Mouse (Mus musculus): ENCODE data around the gene Gja1. TPM values are rescaled to one million over a fixed set of nuclear protein-coding genes. Genes with fewer than 3 reads are reported as not detected.

The Gja1 gene
- polyA plus RNA-seq, 1 experiment from 2014 or later = 129 TPM

- no peak overlapping the region for H3K4me3 ChIP-seq (replicated peaks)
- no peaks in the 10 kb centered on the region for H3K27me3 ChIP-seq
- peaks cover 2% of the 10 kb centered on the region for H3K4me1 ChIP-seq
- no peak overlapping the region for H3K27ac ChIP-seq
- WGBS = 54% methylated on average over 4 of the region's 4 CpGs
- H3K9ac ChIP-seq = no peak overlapping the region
- H3K9me3 ChIP-seq = no peaks in the 10 kb centered on the region
- H3K4me2 ChIP-seq = no peak overlapping the region
- H3K36me3 ChIP-seq (replicated peaks) = no peaks in the 10 kb centered on the region
- ATAC-seq (ENCODE audit: low FRiP score) = no peak
These were observed 49.2 kb downstream of the Gja1 start for GRCm38 (mm10) chr10:56426369-56426768.

GRCm38 (mm10) chr10:56427382-56427781 lies 50.3 kb downstream of the Gja1 start:
- no peak overlapping the region for H3K27ac ChIP-seq
- H3K4me1 ChIP-seq = peaks cover 10% of the 10 kb centered on the region
- H3K36me3 ChIP-seq (replicated peaks) = no peaks in the 10 kb centered on the region
- H3K4me2 ChIP-seq = no peak overlapping the region
- H3K27me3 ChIP-seq = no peaks in the 10 kb centered on the region
- no peak overlapping the region for H3K9ac ChIP-seq
- H3K4me3 ChIP-seq (replicated peaks) = no peak overlapping the region
- H3K9me3 ChIP-seq = no peaks in the 10 kb centered on the region
- ATAC-seq (ENCODE audit: low FRiP score) = no peak
- WGBS = 98% methylated on average over 2 of the region's 2 CpGs

- WGBS = 97% methylated on average over 2 of the region's 2 CpGs
- Histone ChIP-seq H3K27me3 (no peaks in the 10 kb centered on the region), H3K4me3 (replicated peaks) (no peak overlapping the region), H3K4me1 (peaks cover 10% of the 10 kb centered on the region), H3K9me3 (no peaks in the 10 kb centered on the region), H3K36me3 (replicated peaks) (no peaks in the 10 kb centered on the region), H3K4me2 (no peak overlapping the region), H3K27ac (no peak overlapping the region), H3K9ac (no peak overlapping the region)
- no peak for ATAC-seq (ENCODE audit: low FRiP score)
These were observed 50.7 kb downstream of the Gja1 start for GRCm38 (mm10) chr10:56427827-56428226.

- Histone ChIP-seq H3K9ac (no peak overlapping the region), H3K4me1 (peaks cover 10% of the 10 kb centered on the region), H3K27me3 (no peaks in the 10 kb centered on the region), H3K9me3 (no peaks in the 10 kb centered on the region), H3K4me3 (replicated peaks) (no peak overlapping the region), H3K36me3 (replicated peaks) (no peaks in the 10 kb centered on the region), H3K4me2 (no peak overlapping the region), H3K27ac (no peak overlapping the region)
- WGBS = 73% methylated on average over 5 of the region's 5 CpGs
- ATAC-seq (ENCODE audit: low FRiP score) = no peak
These were observed 51.9 kb downstream of the Gja1 start for GRCm38 (mm10) chr10:56429011-56429410.

- 23% methylated on average over 23 of the region's 23 CpGs for WGBS
- Histone ChIP-seq H3K4me1 (peaks cover 10% of the 10 kb centered on the region), H3K36me3 (replicated peaks) (no peaks in the 10 kb centered on the region), H3K9ac (peak overlapping the region; percentile 33; the same call in 1 of the 2 replicates), H3K27ac (0 out of 2 replicates have a peak overlapping the region, but pooled peaks have one; percentile 19), H3K4me2 (peak overlapping the region; percentile 53), H3K4me3 (replicated peaks) (peak overlapping the region; percentile 28), H3K9me3 (no peaks in the 10 kb centered on the region), H3K27me3 (no peaks in the 10 kb centered on the region)
- peak; percentile 60; the same call in 1 of the 2 replicates for ATAC-seq (ENCODE audit: low FRiP score)
These were observed 54.7 kb downstream of the Gja1 start for GRCm38 (mm10) chr10:56431600-56432389.

DNA sequence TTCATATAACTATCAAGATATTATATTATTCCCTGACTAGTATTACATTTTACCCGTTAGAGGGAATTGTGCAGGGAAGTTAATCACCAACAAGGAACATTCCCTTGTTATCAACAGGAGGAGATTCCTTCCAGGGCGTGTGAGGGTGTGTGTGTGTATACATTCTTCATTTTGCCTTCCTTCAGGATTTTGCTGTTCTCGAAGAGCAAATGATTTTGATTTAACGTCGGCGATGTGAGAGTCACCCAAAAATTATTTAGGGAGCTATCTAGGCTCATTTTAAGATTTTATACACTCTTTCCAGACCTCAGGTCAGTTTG lies 55.2 kb downstream of the Gja1 start:
- Histone ChIP-seq H3K4me2 (no peak overlapping the region), H3K36me3 (replicated peaks) (no peaks in the 10 kb centered on the region), H3K27ac (no peak overlapping the region), H3K4me1 (peaks cover 10% of the 10 kb centered on the region), H3K9me3 (no peaks in the 10 kb centered on the region), H3K27me3 (no peaks in the 10 kb centered on the region), H3K9ac (no peak overlapping the region), H3K4me3 (replicated peaks) (no peak overlapping the region)
- no peak for ATAC-seq (ENCODE audit: low FRiP score)
- WGBS = 76% methylated on average over 6 of the region's 6 CpGs

GRCm38 (mm10) chr10:56437290-56437689 lies 60.2 kb downstream of the Gja1 start:
- ATAC-seq (ENCODE audit: low FRiP score) = no peak
- H3K4me1 ChIP-seq = no peaks in the 10 kb centered on the region
- WGBS = 87% methylated on average over 11 of the region's 11 CpGs
- H3K4me2 ChIP-seq = no peak overlapping the region
- H3K9ac ChIP-seq = no peak overlapping the region
- no peaks in the 10 kb centered on the region for H3K36me3 ChIP-seq (replicated peaks)
- no peaks in the 10 kb centered on the region for H3K9me3 ChIP-seq
- H3K27ac ChIP-seq = no peak overlapping the region
- no peaks in the 10 kb centered on the region for H3K27me3 ChIP-seq
- no peak overlapping the region for H3K4me3 ChIP-seq (replicated peaks)

GRCm38 (mm10) chr10:56439638-56440037 lies 62.5 kb downstream of the Gja1 start:
- Histone ChIP-seq H3K36me3 (replicated peaks) (no peaks in the 10 kb centered on the region), H3K4me2 (no peak overlapping the region), H3K4me3 (replicated peaks) (no peak overlapping the region), H3K27ac (no peak overlapping the region), H3K4me1 (no peaks in the 10 kb centered on the region), H3K9me3 (no peaks in the 10 kb centered on the region), H3K27me3 (no peaks in the 10 kb centered on the region), H3K9ac (no peak overlapping the region)
- WGBS = 84% methylated on average over 4 of the region's 4 CpGs
- no peak for ATAC-seq (ENCODE audit: low FRiP score)

GRCm38 (mm10) chr10:56444457-56444856 lies 67.3 kb downstream of the Gja1 start:
- ATAC-seq (ENCODE audit: low FRiP score) = no peak
- H3K4me3 ChIP-seq (replicated peaks) = no peak overlapping the region
- H3K27me3 ChIP-seq = no peaks in the 10 kb centered on the region
- H3K4me1 ChIP-seq = no peaks in the 10 kb centered on the region
- H3K36me3 ChIP-seq (replicated peaks) = no peaks in the 10 kb centered on the region
- WGBS = 88% methylated on average over 2 of the region's 2 CpGs
- no peak overlapping the region for H3K4me2 ChIP-seq
- H3K9me3 ChIP-seq = no peaks in the 10 kb centered on the region
- no peak overlapping the region for H3K27ac ChIP-seq
- no peak overlapping the region for H3K9ac ChIP-seq

GRCm38 (mm10) chr10:56449030-56449429 lies 71.9 kb downstream of the Gja1 start:
- no peak for ATAC-seq (ENCODE audit: low FRiP score)
- Histone ChIP-seq H3K27ac (no peak overlapping the region), H3K36me3 (replicated peaks) (no peaks in the 10 kb centered on the region), H3K9me3 (no peaks in the 10 kb centered on the region), H3K4me3 (replicated peaks) (no peak overlapping the region), H3K9ac (no peak overlapping the region), H3K4me2 (no peak overlapping the region), H3K27me3 (no peaks in the 10 kb centered on the region), H3K4me1 (no peaks in the 10 kb centered on the region)
- WGBS = 93% methylated on average over 4 of the region's 4 CpGs

Other genes starting within 250 kb of the Gja1 start
- 4.5 and 5.0 TPM in 2 replicates for gene Tbc1d32, start 148.6 kb upstream of the Gja1 start, polyA plus RNA-seq (2016; fragmentation: Nextera tagmentation; extraction: Ambion mirVana)